Mouse (Mus musculus) CD8-positive naive resting alpha-beta T cell, adult 2 months (primary cell): Measurements from ENCODE around the gene Lgi1.
A peak's percentile ranks its signal among the peaks of the same experiment; 100 is the strongest.

Experiments
- DNase-seq, 2 experiments: peaks; one replicate each; pipeline ENCODE4 v3.0.0; 2022; ENCODE audit warnings: low read depth in 2 of 2, low spot score in 2 of 2

Gene Lgi1

DNA sequence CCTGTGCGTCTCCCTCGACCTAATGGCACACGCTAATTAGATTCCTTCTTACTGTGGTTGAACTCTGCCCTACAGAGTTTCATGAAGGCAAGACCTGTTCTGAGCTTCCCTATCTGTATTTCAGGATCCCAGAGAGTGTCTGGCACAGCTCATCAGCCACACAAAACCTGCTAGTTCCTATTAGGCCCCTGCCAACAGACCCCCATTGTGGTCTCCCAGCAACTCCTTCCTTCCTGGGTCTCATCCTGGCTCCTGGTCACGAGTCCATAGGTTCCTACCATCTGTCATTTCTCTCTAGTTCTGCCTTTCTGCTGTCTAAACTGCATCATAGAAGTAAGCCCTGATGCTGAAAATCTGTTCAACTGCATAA is 60.7 kb downstream of the Lgi1 start:
- no peak for DNase-seq

DNA sequence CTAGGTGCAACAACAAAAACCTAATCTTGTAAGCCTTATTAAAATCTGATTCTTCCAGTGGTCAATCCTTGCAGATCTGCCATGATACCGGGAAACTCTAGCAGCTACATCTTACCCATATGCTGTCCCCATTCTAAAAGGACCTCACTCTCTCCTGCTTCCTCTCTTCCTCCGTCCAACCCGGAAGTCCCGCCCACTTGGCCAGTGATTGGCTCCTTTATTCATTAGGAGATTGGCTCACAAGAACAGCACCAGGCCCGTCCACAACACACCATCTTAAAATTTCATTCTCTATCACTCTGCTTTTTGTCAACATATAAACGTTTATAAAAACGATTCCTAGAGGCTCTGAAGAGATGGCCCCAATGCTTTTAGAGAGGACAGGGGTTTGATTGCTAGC is 61.5 kb downstream of the Lgi1 start:
- DNase-seq: no peak

DNA sequence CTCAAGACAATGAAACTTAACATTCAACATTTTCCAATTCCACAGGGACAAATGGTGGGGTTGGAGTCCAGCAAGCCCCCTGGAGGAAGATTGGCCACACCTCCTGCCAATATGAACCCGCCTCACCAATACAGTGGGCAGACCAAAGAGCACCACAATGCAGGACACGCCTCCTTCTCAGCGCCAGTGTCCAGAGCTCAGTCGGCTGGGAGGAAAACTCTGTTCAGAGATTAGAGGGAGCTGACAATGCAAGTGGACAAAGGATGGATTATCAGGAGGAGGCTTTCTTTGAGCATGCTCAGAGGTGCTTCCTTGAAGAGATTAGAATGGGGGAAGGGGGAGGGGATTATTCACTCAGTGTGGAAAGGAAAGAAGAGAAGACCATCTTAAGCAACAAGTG is 62.7 kb downstream of the Lgi1 start:
- no peak for DNase-seq

DNA sequence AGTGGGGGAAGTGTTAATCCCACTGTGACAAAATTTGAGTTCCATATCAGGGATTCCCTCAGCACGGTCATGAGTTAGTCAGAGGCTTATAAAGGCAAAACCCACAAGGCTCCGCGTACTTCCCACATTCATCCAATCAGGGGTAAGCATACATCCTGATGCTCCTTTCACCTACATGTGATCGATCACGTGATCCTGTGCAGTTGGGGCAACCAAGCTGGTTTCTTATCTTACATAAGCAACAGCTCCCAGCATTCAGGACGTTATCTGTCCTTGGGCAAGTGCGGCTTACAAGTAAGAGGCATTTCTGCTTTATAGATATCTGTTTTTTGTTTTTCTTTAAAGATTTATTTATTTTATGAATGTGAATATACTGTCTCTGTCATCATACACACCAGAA is 63.7 kb downstream of the Lgi1 start:
- DNase-seq: no peak

DNA sequence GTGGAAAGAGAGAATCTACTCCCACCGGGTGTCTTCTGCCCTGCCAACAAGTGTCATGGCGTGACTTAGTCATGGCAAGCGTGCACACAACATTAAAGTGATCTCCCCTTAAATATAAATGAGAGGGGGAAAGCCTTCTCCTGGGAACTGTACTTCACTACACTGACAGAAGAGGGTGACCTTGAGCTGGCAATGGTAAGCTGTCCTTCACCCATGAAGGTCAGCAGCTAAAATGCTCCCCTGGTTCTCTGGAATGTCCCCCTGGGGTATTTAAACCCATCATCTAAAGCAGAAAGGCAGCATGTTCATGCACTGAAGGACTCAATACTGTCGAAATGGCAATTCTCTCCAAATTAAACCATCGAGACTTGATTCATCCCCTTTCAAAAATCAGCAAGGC is 64.9 kb downstream of the Lgi1 start:
- DNase-seq: no peak

DNA sequence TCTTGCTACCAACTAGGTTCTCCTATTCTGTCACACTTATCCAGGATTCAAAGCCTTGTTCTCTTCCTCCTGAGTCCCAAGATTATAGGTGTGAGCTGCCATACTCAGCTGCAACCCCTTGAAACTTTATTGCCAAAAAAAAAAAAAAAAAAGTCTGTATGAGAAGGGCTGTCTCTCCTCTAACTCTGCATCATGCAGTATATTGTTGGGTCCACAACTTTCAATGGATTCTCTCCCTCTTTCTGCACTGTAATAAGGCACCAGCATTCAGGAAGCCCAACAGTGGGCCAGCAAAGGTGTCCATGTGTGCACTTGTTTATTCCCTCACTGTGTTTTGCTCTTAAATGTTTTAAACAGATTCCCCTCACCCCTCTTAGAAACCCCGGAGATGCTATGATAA is 66.7 kb downstream of the Lgi1 start:
- no peak for DNase-seq

DNA sequence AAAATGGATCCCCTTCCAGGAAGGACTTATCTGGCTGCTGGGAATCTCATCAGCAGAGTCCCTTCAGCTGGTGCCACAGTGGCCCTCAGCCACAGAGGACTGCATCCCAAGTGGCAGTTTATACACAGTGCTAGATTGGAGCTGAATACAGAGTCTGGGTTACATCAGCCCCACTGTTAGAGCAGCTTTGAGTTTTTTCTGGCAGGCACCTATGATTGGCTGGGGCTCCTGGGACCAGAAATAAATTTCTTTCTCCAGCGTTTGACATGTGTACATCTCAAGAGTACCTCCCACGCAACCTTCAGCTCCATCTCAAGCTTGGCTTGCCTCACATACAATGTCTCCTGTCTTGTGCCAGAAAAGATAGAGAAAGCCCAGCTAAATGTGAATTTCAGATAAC is 67.9 kb downstream of the Lgi1 start:
- DNase-seq: no peak

DNA sequence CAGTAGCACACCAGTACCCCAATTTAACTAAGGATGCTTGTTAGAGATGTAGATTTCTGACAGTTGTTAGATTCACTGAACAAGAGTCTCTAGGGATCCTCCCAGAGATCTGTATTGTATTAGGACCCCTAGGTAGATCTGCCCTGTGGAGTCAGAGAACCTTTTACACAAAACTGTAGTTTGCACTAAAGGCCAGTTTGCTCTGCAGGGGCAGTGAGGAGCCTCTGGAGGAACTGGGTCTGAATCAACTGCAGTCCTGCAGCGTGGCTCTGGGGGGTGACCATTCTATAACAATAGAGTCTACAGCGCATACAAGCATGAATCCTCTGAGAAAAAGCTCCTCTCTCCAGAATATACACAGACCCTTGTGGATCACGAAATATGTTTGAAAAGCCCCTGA is 68.5 kb downstream of the Lgi1 start:
- no peak for DNase-seq

DNA sequence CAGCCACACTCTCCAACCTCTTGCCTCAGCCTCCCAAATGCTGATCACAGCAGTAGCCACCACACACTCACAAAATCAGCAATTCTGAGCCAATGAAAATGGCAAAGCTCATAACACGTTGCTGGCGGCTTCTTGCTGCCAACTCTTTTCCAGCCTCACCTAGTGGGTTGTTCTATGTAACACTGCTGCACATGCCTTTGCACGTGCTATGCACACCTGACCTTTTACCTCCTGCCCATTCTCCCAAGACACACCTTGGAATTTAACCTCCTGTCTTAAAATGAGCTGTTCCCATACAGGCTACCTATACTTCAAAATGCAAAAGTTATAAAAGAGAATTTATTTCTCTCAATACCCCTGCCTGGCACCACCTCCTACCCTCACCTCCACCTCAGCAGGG is 72.2 kb downstream of the Lgi1 start:
- DNase-seq: no peak

- no peak for DNase-seq
Measured at GRCm38 (mm10) chr19:38337332-38337731, 73.0 kb downstream of the Lgi1 start.

- DNase-seq: no peak
Measured at GRCm38 (mm10) chr19:38339734-38340133, 75.4 kb downstream of the Lgi1 start.

DNA sequence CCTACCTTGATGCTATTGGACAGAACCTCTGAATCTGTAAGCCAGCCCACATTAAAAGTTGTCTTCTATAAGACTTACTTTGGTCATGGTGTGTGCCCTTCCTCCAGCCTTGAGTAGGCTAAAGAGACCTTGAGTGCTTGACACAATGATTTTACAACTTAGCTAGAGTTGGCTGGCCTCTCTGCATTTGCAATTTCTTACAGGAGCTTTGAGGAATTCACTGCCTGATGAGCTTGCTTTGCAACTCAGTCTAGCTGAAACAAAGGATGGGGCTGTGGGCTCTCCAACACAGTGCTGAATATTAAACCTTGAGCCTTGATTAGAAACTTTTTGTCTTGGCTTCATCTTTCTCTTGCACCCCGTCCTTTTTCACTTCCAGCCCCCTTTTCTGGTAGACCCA is 78.9 kb downstream of the Lgi1 start:
- no peak for DNase-seq

DNA sequence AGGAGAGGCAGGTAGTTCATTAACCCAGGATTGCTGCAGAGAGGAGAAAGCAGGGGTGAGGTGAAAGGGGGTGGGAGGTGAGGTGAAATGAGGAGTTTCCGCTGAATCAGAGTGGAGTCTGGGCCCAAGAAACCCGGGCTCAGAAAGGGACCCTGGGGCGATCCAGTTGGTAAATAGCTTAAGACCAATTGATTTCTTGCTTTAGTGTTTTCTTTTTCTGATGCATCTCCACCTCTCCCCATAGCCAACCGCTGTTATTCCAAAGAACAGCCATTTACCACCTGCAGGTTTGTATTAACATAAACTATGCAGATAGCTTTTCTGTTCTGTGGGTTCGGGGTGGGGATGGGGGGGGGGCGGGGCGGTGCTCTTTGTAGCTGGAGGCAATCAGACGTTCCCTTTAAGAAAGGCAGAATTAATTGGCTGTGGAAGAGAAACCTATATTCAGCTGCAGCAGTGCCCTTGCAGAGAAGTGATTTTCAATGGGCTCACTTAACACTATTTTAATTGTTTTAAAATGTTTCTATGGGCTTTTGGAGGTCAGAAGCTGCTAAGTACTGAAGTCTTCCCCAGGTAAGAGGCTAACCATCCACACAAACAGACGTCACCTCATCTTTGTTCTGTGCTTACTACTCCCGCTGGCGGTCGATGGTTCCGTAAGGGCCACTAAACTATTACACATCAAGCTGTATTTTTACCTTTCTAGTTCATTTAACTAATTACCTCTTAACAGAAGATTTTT is 84.1 kb downstream of the Lgi1 start:
- DNase-seq: no peak

- DNase-seq: no peak
Measured at GRCm38 (mm10) chr19:38349013-38349341, 84.6 kb downstream of the Lgi1 start.

GRCm38 (mm10) chr19:38351202-38351601 is 86.9 kb downstream of the Lgi1 start:
- no peak for DNase-seq

DNA sequence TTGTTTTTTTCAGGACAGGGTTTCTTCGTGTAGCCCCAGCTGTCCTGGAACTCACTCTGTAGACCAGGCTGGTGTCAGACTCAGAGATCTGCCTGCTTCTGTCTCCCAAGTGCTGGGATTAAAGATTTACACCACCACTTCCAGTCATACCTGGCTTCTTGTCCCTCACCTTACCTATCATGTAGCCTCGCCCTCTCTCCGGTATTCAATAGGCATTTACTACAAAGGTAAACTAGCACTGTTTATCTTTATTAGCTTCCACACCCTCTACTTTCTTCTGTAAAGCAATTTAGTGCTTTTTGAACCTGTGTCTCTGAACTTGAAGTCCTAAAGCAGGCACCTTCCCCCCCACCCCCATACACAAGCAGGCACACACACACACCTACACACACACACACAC is 87.4 kb downstream of the Lgi1 start:
- DNase-seq: no peak

DNA sequence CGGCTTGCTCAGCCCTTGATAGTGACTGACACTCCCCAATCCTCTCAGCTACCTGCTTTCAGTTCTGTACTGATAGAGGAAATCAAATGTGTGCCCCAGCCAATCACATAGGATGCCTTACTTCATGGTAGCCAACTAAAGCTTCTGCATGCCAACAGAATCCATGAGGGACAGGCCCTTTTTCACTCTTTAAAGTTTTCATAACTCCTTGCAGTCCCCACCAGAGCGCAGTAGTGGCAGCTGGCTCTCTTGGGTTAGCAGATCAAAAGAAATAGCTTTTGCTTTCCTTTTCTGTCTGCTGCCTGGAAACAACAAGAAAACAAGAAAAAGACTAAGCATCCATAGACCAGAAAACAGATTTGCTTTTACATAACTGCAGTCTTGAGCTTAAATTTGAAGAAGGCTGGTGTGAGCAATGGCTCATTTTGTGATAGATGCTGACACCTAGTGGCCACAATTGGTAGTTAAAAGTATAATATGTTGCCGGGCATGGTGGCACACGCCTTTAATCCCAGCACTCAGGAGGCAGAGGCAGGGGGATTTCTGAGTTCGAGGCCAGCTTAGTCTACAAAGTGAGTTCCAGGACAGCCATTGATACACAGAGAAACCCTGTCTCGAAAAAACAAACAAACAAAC is 88.3 kb downstream of the Lgi1 start:
- DNase-seq: peak; percentile 26 to 45

- DNase-seq: no peak
Measured at GRCm38 (mm10) chr19:38354279-38354678, 89.9 kb downstream of the Lgi1 start.

- DNase-seq: peak in 1 of 2 experiments; percentile 2
Measured at GRCm38 (mm10) chr19:38354819-38355360, 90.6 kb downstream of the Lgi1 start.

DNA sequence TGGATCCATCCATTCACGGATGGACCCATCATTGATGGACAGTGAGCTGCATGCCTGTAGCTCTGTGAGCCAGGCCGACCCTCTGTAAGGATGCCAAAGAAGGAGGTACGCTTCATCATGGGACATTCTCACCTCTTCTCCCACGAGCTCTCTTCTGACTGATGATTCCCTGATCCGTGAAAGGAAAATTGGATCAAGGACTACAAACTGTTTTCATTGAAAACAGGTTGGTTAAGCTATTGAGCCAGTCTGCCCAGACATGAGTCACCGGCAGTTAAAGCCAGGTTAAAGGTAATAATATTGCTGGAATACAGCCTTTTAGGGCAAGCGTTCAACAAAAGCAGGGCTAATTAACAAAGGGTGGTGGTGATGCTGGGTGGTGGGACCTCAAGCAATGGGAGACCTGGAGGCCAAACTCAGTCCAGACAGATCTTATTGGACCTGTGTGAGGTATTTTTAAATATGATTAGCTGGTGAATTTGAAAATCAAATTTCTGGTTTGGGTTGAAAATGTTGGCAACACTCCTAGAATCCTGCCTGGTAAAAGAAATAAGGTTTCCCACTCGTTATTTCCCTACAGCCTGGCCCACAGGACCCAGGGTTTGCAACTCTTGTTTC is 92.0 kb downstream of the Lgi1 start:
- no peak for DNase-seq

DNA sequence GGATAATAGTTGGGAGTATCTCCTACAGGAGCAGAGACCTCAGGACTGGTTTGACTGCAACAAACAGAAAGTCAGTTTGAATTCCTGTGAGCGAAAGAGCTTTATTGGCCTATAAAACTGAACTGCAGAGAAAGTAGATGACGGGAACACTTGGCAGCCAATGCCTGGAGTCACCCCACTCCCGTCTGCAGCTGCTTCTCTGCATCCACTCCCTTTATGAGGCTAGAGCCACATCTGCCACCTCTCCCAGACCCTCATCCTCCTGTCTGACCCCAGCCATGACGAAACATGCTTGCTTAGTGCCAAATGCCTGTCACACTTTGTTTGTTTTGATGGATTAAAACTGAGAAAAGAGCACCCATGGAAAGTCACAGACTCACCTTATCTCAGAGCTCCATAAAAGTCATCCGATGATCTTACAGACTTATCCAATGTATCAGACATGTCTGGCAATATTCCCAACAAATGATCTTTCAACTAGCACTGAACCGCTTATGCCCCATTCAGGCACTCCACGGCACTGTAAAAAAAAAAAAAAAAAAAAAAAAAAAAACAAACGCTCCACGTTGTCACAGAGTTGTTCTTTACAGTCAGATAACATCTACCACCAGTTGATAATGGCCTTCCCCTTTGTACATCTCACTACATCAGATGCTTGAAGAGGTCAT is 93.8 kb downstream of the Lgi1 start:
- DNase-seq: no peak

GRCm38 (mm10) chr19:38359287-38359686 is 95.0 kb downstream of the Lgi1 start:
- no peak for DNase-seq
